Mouse (Mus musculus) small intestine, adult 2 months (tissue): ENCODE results near the gene Cdipt. TPM values are rescaled to one million over a fixed set of nuclear protein-coding genes. Genes with fewer than 3 reads are reported as not detected.

Source experiments
- H3K27ac ChIP-seq: fragments of 200-500 bp; 2 replicates; pipeline ENCODE4 v1.5.1; 2012; ENCODE audit warnings: low read depth, low read length, control low read depth, inconsistent platforms; ENCODE audit not compliant: insufficient read depth
- H3K27me3 ChIP-seq: fragments of 200-500 bp; 2 replicates; pipeline ENCODE4 v1.6.1; 2012; ENCODE audit warnings: mild to moderate bottlenecking, moderate library complexity, low read length, inconsistent platforms; ENCODE audit not compliant: control insufficient read depth, insufficient read depth
- H3K36me3 ChIP-seq: fragments of 200-500 bp; 2 replicates; pipeline ENCODE4 v1.6.1; 2012; ENCODE audit warnings: mild to moderate bottlenecking, low read length, control low read depth, inconsistent platforms; ENCODE audit not compliant: control insufficient read depth, insufficient read depth
- H3K4me1 ChIP-seq: fragments of 200-500 bp; 2 replicates; pipeline ENCODE4 v1.6.1; 2012; ENCODE audit warnings: low read length, inconsistent platforms, mixed read lengths; ENCODE audit not compliant: control insufficient read depth, insufficient read depth, insufficient read length
- H3K4me3 ChIP-seq: fragments of 200-500 bp; 2 replicates; pipeline ENCODE4 v1.5.1; 2012; ENCODE audit warnings: low read depth, mild to moderate bottlenecking, control low read depth, inconsistent platforms, low read length, moderate library complexity
- CTCF ChIP-seq: fragments of 200-500 bp; IDR thresholded peaks from 2 replicates; pipeline ENCODE4 v1.5.1; 2012; ENCODE audit warnings: low read depth, mild to moderate bottlenecking, control low read depth, inconsistent platforms, low read length, moderate library complexity, mixed read lengths; ENCODE audit not compliant: insufficient replicate concordance, insufficient read length; ENCODE audit errors: extremely low read depth
- POLR2A ChIP-seq: fragments of 200-500 bp; IDR thresholded peaks from 2 replicates; pipeline ENCODE4 v1.6.1; 2012; ENCODE audit warnings: low read depth, mild to moderate bottlenecking, control low read depth, inconsistent platforms, low read length, moderate library complexity
- WGBS: fragments of 180-500 bp; shearing (Covaris S2); methylation state at CpG from one replicate; pipeline ENCODE4 v1.1.7; 2018; 5-methylcytosine and 5-hydroxymethylcytosine counted together
- polyA plus RNA-seq: library from polyadenylated mRNA; depleted of rRNA; stranded (reverse); fragments of >200 nt; gene quantifications from 2 replicates; pipeline ENCODE4 v1.2.3, GENCODE M21; 2012

The Cdipt gene
- polyA plus RNA-seq, 1 experiment, result 467 TPM

DNA sequence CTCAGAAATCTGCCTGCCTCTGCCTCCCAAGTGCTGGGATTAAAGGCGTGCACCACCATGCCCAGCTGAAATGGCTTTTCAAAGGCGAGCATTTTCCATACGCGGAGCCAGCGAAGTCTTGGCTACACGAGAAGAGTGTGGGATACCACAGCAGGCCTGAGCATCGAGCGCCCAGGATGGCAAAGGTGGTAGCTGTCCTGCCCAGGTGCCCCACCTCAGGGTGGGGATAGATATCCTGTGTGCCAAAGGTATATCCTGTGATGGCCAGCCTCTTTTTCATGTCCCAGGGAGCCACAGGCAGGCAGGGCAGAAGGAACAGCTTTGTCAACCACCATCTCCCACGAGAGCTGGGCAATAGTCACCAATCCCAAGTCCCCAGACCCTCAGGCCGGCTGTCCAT is 37.1 kb downstream of the Cdipt start:
- peaks cover 7% of the 10 kb centered on the region for H3K36me3 ChIP-seq
- no peaks in the 10 kb centered on the region for H3K27me3 ChIP-seq
- WGBS, result 76% methylated on average over 10 of the region's 10 CpGs
- H3K4me3 ChIP-seq, result peak overlapping the region; percentile 80
- H3K27ac ChIP-seq, result peak overlapping the region; percentile 85
- TF ChIP-seq CTCF, result no peak
- TF ChIP-seq POLR2A, result peak; percentile 45; the same call in 1 of the 2 replicates
- peaks cover 44% of the 10 kb centered on the region for H3K4me1 ChIP-seq

DNA sequence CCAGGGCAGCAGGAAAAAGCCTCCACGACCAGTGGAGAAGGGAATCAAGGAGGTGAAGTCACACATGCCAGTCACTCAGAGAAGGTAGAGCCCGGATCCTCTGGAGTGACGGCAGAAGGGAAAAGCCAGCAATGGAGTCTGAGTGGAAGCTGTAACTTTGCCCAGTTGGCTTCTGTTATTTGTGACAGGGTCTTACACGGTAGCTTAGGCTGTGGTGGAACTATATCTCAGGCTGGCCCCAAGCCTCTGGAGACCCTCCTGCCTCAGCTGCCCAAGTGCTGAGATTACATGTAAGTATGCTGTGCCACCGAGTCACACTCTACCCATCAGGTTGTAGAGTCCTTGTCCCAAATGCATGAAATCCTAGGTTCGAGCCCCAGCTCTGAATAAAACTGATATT is 37.7 kb downstream of the Cdipt start:
- H3K27ac ChIP-seq, result peak overlapping the region; percentile 85

DNA sequence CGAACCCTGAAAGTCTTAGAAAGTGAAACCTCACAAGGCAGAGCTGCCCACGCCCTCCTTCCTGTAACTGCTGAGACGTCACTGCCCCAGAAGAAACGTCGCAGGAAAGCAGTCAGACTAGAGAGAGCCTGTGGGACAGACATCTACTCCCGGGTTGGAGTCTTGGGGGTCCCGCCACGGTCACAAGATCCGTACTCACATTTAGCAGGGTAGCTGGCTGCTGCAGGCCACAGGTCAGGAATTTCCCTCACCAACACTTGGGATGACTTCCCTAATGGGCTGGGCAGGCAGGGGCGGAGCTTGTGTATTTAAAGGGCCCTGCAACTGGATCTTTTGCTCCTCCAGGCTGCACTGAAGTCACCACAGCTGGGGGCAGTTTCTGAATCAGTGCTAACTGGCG is 38.6 kb downstream of the Cdipt start, which contains the start of gene Mvp:
Gene Mvp, minus strand, starts transcription at position 302 of the 400 bp plus-strand sequence.
- TF ChIP-seq CTCF, result no peak; the same call in 1 of the 2 replicates
- 0 out of 2 replicates have a peak, but pooled peaks have one; percentile 27 for TF ChIP-seq POLR2A
- Histone ChIP-seq H3K4me3 (peak within 1 kb of the TSS; percentile 80), H3K4me1 (peaks cover 32% of the 10 kb centered on the region), H3K27me3 (no peaks in the 10 kb centered on the region), H3K27ac (peak within 1 kb of the TSS; percentile 85), H3K36me3 (peaks cover 7% of the 10 kb centered on the region)
- under 1% methylated on average over 11 of the region's 11 CpGs for WGBS

More for the DNA sequence above, 37.7 kb downstream of the Cdipt start:
- WGBS, result 77% methylated on average over 6 of the region's 6 CpGs
- no peak for TF ChIP-seq POLR2A
- Histone ChIP-seq H3K4me1 (peaks cover 39% of the 10 kb centered on the region), H3K36me3 (peaks cover 7% of the 10 kb centered on the region), H3K27me3 (no peaks in the 10 kb centered on the region), H3K4me3 (peak overlapping the region; percentile 80)

GRCm38 (mm10) chr7:127014993-127015392 is 39.3 kb downstream of the Cdipt start:
- 88% methylated on average over 12 of the region's 12 CpGs for WGBS
- Histone ChIP-seq H3K27ac (no peak overlapping the region), H3K27me3 (no peaks in the 10 kb centered on the region), H3K36me3 (peaks cover 7% of the 10 kb centered on the region), H3K4me3 (0 out of 2 replicates have a peak overlapping the region, but pooled peaks have one; percentile 1), H3K4me1 (peaks cover 30% of the 10 kb centered on the region)
- TF ChIP-seq CTCF (no peak), POLR2A (no peak)

- TF ChIP-seq CTCF (no peak), POLR2A (no peak)
- 2% methylated on average over 10 of the region's 10 CpGs for WGBS
- Histone ChIP-seq H3K27me3 (no peaks in the 10 kb centered on the region), H3K4me1 (peaks cover 30% of the 10 kb centered on the region), H3K27ac (peak overlapping the region; percentile 90), H3K4me3 (peak overlapping the region; percentile 68), H3K36me3 (peaks cover 5% of the 10 kb centered on the region)
Observed at GRCm38 (mm10) chr7:127016081-127016480, 40.4 kb downstream of the Cdipt start.

DNA sequence TGATC is 40.6 kb downstream of the Cdipt start, which contains the start of gene Pagr1b:
Gene Pagr1b, minus strand, starts transcription at position 4 of the 5 bp plus-strand sequence.
- Histone ChIP-seq H3K27ac (peak within 1 kb of the TSS; percentile 90), H3K4me1 (peaks cover 30% of the 10 kb centered on the region), H3K27me3 (no peaks in the 10 kb centered on the region), H3K4me3 (peak within 1 kb of the TSS; percentile 68), H3K36me3 (peaks cover 5% of the 10 kb centered on the region)
- TF ChIP-seq CTCF (no peak), POLR2A (no peak)

GRCm38 (mm10) chr7:127016486-127016938 is 40.8 kb downstream of the Cdipt start:
- TF ChIP-seq CTCF, result no peak
- TF ChIP-seq POLR2A, result no peak; the same call in 1 of the 2 replicates

More at GRCm38 (mm10) chr7:127016486-127016938, 40.8 kb downstream of the Cdipt start:
- H3K36me3 ChIP-seq, result peaks cover 5% of the 10 kb centered on the region
- H3K27me3 ChIP-seq, result no peaks in the 10 kb centered on the region
- WGBS, result under 1% methylated on average over 22 of the region's 22 CpGs
- H3K4me3 ChIP-seq, result peak overlapping the region; percentile 68
- H3K4me1 ChIP-seq, result peaks cover 30% of the 10 kb centered on the region
- peak overlapping the region; percentile 90 for H3K27ac ChIP-seq
